Mouse (Mus musculus) gastrocnemius, adult 18-20 months (tissue): ENCODE results near the gene Taldo1. TPM values are rescaled to one million over a fixed set of nuclear protein-coding genes. Genes with fewer than 3 reads are reported as not detected.

Experiments
- DNase-seq: peaks from one replicate; pipeline ENCODE4 v3.0.0; 2021; ENCODE audit warnings: low spot score
- long read RNA-seq, 2 experiments: library from polyadenylated mRNA; stranded (forward); transcript quantifications; one replicate each; pipeline ENCODE4 v2.0.0; 2021
- total RNA-seq, 2 experiments: library from RNA; stranded (reverse); gene quantifications; 2 replicates each; pipeline ENCODE4 v1.2.3; 2021

Gene Taldo1
- 10 to 100 TPM; 84.5 to 85.6 TPM for total RNA-seq
- long read RNA-seq, experiment 1, transcript Taldo1-201 (8 exons, 1,229 nt) = major isoform, 132 of 136 reads
- long read RNA-seq, experiment 1, partial matches to known transcripts = 2 of 136 reads
- long read RNA-seq, experiment 1, other reads (novel, unspliced or antisense) = 2 of 136 reads
- long read RNA-seq, experiment 2, transcript Taldo1-201 (8 exons, 1,229 nt) = major isoform, 100 of 106 reads
- long read RNA-seq, experiment 2, partial matches to known transcripts = 4 of 106 reads
- long read RNA-seq, experiment 2, other reads (novel, unspliced or antisense) = 2 of 106 reads

DNA sequence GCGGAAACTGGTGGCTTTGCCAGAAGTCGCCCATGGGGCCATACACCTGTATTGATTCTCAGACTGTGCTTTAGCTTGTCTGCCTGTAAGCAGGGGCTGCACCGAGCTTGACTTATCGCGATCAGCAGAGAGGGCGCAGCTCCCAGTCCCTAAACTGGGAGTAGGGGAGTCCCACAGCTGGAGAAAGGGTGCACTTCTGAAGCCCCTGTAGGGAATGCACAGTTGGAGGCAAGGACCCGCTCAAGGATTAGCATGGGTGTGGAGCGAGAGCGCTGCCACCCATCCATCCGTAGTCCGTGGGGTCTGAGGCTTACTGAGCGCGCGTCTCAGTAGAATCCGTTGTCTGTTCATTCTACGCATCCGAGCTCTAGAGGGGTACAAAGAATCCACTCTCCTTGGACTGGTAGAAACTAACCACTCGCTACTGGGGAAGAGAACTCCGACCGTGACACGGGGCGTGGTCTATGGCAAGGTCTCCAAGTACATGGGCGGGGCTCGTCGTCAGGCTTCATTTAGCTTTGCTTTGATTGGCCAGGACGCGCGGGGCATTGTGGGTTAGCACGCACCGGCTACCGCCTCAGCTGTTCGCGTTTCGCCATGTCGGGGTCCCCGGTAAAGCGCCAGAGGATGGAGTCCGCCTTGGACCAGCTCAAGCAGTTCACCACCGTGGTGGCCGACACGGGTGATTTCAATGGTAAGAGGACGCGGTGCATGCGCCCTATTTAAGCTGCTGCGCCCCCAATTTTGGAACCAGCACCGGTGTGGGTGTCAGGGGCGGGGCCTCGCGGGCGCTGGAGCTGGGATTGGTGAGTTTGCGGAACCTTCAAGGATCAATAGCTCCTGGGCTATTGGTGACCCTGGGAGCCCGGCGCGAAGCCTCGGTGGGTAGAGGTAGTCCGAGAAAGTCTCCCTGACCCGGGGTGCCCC, at the start of gene Taldo1:
Taldo1 (plus strand) TSS at position 575 of the 927 bp plus-strand sequence.
- DNase-seq = peak; percentile 97

DNA sequence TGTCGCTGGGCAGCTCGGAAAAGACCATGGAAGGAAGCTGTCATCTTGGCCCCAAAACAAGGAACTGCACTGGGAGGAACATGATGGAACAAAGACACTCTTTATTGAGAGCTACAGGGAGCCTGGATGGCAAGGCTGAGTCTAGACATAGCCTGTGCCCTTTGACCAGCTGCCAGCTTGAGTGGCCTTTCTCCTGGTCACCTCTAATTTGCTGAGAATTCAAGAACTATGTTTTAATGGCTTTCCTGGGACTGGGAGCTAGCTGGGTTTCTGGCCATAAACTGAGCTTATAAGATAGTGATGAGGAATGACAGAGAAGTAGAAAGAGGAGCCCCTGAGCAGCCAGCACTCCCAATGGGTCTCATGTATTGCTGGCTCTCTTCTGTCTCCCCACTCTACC, 48.8 kb upstream of the Taldo1 start:
- DNase-seq = no peak

DNA sequence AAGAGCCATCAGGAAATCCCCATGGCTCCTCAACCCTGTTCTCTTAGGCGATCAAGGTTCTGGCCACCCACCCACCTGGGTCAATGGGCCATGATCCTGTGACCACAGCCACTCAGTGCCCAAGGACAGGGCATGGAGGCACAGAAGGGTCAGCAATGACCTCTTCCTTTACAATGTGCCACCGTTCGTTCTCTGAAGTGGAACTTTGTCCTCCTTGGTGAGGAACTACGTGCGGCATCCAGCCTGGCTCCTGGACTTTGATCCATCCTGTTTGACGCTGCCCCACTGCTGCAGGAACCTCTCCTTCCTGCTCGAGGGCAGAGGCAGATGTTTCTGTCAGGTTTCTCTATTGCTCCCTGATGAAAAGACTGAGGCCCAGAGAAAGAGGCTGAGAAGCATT, 48.3 kb upstream of the Taldo1 start:
- no peak for DNase-seq

DNA sequence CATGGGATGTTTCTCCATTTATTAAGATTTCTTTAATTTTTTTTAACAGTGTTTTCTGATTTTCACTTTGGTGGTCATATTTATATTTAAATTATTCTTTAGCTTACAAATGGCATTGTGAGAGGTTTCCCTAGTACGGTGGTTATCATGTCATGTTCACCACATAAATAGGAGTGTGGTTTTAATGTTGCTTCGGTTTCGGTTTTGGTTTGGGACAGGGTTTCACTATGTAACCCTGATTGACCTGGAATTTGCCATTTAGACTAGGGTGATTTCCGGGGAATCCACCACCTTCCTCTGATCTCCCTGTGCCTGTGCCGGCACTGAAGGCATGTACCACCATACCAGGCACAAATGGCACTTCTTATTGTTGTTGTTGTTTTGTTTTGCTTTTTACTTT, 47.2 kb upstream of the Taldo1 start:
- DNase-seq = no peak

DNA sequence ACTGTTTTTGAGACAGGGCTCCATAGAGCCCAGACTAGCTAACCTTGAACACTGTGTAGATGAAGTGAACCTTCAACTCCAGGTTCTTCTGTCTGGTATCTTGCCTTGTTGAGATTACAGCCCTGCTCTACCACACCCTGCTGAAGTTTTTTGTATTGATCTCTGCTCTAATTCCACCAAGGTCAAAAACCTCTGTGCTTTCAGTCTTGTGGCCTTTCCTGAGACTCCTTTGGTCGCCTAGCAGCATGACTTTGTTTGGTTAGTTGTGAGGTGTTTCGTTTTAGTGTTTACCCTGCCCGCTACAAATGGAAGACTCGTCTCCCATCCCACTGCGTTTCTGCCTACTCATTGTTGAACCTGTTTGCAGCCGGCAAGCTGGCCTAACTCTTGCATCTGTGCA, 40.9 kb upstream of the Taldo1 start:
- DNase-seq = no peak

DNA sequence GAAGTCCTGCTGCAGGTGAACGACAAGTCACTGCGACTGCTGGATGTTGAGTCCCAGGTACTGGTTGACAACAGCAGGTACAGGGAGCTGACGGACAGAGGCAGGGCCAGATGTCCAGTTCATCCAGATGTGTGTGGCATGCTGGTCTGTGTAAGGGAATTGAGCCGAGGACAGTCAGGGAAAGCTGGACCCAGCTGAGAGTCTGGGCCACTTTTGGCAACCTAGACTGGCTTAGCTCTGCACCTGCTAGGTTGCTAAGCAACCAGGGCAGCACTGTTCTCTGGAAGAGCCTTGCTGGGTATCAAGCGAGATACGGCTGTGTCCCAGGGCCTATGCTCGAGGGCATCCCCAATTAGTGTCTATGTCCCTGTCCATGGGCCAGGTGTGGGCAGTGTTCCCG, 36.9 kb upstream of the Taldo1 start:
- DNase-seq = no peak

DNA sequence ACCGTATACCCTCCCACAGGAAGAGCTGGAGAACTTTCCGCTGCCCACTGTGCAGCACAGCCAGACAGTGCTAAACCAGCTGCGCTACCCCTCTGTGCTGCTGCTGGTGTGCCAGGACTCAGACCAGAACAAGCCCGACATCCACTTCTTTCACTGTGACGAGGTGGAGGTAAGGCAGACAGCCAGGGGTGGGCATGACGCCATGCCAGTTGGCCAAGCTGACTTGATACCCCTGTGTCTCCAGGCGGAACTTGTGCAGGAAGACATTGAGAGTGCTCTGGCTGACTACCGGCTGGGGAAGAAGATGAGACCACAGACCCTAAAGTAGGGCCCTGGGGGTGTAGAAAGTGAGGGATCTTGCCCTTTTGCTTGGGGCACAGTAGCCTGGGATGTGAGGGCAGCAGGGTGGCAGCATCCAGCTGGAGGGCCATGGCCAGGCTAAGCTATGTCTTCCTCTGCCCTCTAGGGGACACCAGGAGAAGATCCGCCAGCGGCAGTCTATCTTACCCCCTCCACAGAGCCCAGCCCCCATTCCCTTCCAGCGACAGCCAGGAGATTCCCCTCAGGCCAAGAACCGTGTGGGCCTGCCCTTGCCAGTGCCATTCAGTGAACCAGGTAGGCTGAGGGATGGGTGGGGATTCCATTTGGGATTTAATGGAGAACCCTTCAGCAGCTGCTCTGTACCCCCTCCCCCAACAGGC, 36.2 kb upstream of the Taldo1 start:
- DNase-seq = no peak

DNA sequence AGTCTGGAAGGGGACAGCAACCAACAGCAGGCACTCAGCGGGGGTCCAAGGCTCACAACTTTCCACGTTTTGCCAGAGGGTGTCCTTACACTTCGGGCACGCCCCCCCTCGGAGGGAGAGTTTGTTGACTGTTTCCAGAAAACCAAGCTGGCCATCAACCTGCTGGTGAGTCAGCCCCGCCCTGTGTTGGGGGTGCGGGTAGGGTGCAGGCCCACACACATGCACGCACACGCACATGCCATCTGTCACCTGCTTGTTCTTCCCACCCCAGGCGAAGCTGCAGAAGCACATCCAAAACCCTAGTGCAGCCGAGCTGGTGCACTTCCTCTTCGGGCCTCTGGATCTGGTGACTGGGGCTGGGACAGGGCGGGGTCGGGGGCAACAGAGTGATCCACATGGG, 35.0 kb upstream of the Taldo1 start:
- no peak for DNase-seq

DNA sequence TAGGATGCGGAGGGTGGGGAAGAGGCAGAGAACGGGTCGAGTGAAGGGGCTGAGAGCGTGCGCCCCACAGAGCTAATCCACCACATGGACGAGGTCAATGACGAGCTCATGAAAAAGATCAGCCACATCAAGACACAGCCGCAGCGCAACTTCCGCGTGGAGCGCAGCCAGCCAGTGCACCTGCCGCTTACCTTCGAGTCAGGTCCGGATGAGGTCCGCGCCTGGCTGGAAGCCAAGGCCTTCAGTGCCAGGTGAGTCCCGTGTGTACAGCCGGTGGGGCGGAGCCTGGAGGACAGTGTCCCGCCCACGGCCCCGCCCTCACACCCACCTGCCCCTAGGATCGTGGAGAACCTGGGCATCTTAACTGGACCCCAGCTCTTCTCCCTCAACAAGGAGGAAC, 30.5 kb upstream of the Taldo1 start:
- DNase-seq = no peak

DNA sequence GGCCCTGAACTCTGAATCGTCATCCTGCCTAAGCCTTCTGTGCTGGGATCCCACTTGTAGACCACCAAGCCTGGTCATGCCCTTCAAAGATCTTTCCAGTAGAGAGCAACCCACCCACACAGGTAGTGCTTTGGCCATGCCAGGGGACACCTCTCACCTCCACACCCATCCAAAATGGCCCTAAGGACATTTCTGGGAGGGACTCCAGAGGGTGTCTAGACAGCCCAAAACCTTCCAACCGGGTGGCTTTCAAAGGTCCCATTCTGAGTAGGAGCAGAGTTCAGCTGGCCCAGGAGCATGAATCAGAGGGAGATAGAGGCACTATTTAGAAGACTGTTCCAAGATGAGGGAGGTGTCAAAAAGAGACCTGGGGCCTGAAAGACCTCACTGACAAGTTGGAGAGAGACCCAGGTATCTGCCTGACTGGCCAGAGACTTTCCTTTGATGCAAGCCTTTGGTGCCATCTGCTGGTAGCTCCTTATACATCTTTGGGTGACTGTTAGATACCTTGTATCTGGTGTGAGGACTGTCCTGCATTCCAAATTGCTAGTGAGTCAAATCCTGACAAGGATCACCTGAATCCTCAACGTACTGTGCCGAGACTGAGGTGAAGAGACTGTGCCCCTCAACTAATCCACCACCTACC, 28.8 kb upstream of the Taldo1 start:
- DNase-seq = peak; percentile 62

DNA sequence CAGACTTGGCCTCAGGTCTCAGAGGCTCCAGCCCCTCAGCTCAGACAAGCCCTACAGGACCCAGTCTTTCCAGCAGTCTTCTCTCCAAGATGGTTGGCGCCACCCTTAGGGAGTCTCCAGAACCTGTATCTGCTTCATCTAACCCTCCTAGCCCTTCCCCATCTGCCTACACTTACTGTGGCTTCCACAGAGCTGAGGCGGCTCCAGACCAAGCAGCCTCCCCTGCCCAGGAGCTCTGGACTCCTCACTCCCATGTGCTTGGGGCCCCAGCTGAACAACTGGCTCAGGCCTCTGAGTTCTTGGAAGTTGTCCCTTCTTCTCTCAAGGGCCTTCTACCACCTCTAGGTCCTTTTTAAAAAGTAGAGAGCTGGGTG, 28.3 kb upstream of the Taldo1 start:
- DNase-seq = no peak

DNA sequence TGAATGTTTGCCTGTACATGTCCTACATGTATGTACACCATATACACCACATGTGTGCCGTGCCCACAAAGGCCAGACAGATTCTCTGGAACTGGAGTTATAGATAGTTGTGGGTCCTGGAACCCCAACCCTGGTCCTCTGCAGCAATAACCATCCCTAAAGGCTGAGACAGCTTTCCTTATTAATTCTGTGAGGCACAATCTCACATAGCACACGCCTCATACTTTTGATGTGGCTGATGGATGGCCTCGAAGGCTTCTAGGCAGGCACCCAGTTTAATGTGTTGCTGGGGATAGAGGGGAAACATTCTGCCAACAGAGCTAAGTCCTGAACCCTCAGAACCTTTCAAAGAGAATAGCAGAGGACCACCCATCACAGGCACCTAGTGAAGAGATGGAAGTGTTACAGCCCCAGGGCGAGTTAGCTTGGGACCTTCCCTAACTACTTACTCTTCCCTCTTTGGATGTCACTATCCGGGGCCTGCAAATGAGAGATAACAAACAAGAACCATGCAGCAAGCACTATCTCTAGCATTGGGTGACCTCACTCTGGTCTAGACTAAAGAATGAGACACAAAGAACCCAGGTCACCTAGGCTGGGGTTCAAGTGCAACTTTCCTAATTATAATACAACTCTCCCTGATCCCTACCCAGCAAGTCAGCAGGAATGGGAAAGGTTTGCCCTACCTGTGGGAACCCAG, 27.5 kb upstream of the Taldo1 start:
- DNase-seq = no peak

DNA sequence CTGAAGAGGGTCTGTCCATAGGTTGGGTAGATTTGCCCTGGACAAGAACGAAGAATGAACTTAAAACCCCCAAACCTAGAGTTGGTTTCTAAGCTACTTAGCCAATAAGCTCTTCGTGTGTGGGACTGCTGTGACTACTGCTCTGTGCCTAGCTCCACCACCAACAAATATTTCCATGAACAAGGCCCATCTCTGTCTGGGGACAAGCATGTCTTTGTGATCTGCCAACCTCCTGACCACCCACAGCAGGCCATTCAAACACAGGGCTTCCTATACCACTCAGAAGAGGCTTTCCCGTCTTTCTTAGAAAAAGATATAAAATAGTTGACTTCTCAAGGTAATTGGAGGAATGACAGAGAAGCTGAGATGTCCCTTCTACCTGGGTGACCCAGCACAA, 27.0 kb upstream of the Taldo1 start:
- DNase-seq = no peak

DNA sequence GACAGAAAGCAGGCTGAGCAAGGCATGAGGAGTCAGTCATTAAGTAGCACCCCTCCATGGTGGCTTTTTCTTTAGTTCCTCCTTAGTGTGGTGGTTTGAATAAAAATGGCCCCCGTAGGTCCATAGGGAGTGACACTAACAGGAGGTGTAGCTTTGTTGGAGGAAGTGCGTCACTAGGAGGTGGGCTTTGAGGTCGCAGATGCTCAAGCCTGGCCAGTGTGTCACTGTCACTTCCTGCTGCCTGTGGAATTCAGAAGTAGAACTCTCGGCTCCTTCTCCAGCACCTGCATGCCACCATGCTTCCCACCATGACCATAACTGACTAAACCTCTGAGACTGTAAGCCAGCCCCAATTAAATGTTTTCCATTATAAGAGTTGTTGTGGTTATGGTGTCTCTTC, 24.6 kb upstream of the Taldo1 start:
- no peak for DNase-seq

DNA sequence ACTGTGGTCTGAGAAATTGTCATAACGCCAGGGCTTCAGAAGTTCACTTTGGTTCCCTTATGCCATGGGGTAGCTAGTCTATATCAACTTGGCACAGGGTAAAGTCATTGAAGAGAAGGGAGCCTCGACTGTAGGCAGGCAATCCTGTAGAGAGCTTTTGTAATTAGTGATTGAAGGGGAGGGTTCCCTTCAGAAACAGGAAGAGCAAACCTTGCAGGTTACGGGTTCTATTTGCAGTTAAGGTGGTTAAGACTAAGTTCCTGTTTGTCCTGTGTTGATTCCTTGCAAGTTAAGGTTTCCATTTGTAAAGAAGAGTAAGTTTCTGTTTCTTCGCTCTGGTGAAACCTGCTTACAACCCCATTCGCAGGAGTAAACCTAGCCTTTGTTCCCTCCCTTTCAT, 22.1 kb upstream of the Taldo1 start:
- DNase-seq = no peak

DNA sequence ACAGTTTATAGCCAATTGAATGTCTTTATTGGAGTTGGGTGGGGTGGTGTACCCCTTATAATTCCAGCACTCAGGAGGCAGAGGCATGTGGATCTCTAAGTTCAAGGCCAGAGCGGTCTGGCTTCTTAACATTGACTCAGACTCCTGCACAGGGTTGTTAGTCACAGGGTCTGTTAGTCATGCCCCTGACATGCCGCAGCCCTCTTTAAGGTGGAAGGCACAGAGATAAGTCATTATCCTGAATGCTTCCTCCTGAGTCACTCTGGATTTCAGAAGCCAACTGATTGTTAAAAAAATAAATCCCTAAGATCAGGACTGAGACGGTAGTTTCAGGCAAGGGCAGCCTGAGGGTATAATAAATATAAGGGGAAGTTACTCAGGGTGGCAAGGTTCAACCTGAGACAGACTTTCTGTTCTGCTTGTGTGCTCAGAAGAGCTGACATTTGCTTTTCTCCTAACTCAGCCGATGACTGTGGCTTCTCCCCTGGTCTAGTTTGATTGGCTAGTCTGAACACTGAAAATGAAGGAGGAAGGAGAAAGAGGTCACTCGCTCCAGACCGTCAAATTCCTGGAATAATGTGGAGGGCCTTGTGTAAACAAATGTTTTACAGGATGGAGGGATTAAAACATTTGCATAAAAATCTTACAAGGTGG, 19.9 kb upstream of the Taldo1 start:
- DNase-seq = no peak

DNA sequence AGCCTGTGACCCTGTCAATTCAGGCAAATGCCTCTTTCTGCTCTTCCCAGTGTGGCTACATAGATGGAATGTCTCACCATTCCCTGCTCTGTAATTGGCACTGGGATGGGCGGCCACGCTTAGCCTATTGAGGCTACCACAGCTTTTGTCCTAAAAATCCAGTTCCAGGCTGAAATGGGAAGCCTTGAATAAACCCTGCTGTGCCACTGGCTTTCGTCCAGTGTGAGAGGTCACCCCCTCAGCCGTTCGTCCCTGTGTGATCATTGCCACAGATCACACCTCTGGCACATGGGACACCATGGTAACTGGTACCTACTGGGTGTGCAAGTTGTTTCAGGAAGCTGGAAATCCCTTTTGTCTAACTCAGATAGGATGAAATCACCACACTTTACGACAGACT, 18.4 kb upstream of the Taldo1 start:
- DNase-seq = no peak

DNA sequence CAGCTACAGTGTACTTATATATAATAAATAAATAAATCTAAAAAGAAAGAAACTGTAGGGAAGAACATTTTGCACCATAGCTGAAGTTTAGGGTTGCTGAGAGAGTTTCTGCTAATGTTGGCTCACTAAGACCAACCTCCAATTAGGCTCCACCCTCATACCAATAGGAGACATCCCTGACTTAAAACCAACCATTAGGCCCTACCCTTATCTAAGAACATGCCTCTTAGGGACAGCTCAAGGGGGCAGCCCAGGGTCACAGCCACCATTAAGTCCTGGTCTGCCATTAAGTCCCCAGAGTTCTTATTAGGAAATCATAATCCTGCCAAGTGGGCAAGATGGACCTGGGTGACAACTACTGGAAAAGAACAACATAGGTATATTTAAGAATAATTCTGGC, 17.6 kb upstream of the Taldo1 start:
- DNase-seq = no peak

DNA sequence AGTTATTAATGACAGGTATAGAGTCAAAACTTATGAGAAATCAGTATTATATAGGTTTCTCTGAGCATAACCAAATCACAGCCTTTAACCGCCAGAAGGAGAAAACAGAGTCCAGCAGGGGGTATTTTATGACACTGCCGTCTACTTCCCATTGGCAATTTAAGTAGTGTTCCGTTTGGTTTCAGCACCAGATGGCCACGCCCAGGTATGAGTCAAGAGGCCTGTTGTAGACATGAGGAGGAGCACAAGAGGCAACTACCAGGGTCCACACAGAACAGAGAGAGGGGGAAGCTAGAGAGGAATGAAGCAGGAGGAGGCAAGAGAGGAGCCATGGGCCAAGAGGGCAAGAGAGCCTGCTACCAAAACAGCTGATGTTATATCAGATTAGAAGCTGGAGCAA, 12.4 kb upstream of the Taldo1 start:
- no peak for DNase-seq

DNA sequence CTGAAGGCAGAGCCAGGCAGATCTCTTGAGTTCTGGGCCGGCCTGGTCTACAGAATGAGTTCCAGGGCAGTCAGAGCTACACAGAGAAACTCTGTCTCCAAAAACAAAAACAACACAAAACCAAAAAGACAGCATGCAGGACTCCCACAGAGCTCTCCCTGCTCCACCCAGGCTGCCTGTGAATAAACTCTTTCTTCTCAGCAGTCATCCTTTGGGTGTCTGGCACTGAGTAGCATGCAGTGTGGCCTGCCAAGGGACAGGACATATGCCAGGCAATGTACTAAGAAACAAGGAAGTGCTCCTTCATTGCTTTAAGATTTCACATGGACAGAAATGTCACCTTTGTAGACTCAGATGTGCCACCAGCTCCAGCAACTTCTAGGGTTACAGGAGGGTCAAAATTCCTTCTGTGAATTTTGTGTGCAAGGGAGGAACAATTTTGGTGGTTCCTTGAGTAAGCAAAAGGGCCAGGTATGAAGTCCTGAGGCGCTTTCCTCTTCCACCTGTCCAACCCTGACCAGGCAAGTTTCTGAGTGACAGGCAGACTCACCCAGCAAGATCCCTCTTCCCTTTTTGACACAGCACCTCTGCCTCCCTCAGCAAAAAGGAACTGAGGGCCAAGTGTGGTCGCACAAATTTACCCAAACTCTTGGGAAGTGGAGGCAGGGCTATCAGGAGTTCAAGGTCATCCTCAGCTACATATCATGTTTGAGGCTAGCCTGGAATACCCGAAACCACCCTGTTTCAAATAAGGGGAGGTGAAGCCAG, 10.7 kb upstream of the Taldo1 start:
- no peak for DNase-seq
